Mouse (Mus musculus): ENCODE data around the gene Selenoi. TPM values are rescaled to one million over a fixed set of nuclear protein-coding genes. Genes with fewer than 3 reads are reported as not detected.

The Selenoi gene
- polyA plus RNA-seq, 1 experiment from 2014 or later, result 25.5 TPM

DNA sequence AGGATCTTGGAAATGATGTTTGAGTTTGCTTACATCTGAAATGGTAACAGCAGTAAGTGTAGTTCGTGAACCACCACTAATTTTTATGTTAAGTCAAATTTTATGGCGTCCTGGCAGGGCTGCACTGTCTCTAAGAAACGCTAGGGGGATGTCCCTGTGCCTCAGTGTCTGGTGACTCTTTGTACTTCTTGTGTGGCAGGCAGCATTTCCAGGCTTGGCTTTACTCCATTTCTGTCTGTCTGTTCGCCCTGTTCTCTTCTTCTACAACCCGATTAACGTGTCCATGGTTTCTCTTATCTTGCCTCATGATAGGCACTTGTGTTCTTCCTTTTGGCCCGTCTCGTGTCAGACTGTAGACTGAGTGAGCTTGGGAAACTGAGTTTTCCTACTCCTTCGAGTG lies 11.4 kb downstream of the Selenoi start:
- Histone ChIP-seq H3K4me1 (peaks cover 18% of the 10 kb centered on the region), H3K27ac (no peak overlapping the region), H3K4me2 (no peak overlapping the region), H3K9ac (no peak overlapping the region), H3K36me3 (replicated peaks) (no peaks in the 10 kb centered on the region; the same call in 1 of the 2 replicates), H3K4me3 (replicated peaks) (no peak overlapping the region), H3K9me3 (no peaks in the 10 kb centered on the region), H3K27me3 (no peaks in the 10 kb centered on the region)
- WGBS, result 70% methylated on average over 9 of the region's 9 CpGs
- no peak for ATAC-seq (ENCODE audit: low FRiP score)

GRCm38 (mm10) chr5:30245861-30246416 lies 13.6 kb downstream of the Selenoi start:
- Histone ChIP-seq H3K9ac (no peak overlapping the region), H3K27me3 (no peaks in the 10 kb centered on the region), H3K27ac (no peak overlapping the region), H3K4me1 (peaks cover 18% of the 10 kb centered on the region), H3K9me3 (no peaks in the 10 kb centered on the region), H3K4me2 (no peak overlapping the region), H3K4me3 (replicated peaks) (no peak overlapping the region), H3K36me3 (replicated peaks) (peaks cover 7% of the 10 kb centered on the region; the same call in 1 of the 2 replicates)
- no peak for ATAC-seq (ENCODE audit: low FRiP score)
- WGBS, result 97% methylated on average over 9 of the region's 9 CpGs

DNA sequence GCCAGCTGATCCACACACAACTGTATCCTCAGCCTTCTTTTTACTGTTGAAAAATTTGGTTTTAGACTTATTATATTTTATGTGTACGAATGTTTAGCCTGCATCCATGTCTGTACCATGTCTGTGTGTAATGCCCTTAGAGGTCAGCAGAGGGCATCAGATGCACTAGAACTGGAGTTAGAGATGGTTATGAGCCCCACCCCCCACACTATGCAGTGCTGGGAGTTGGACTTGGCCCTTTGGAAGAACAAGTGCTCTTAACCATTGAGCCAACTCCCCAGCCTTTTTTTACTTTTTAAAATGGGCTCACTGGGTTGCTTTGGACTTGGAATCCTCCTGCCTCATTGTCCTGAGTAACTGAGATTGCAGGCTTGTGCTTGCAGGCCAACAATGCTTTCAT lies 15.3 kb downstream of the Selenoi start:
- H3K9ac ChIP-seq, result no peak overlapping the region
- no peaks in the 10 kb centered on the region for H3K9me3 ChIP-seq
- no peak for ATAC-seq (ENCODE audit: low FRiP score)
- H3K27me3 ChIP-seq, result no peaks in the 10 kb centered on the region
- no peak overlapping the region for H3K27ac ChIP-seq
- no peak overlapping the region for H3K4me2 ChIP-seq
- H3K4me1 ChIP-seq, result peaks cover 14% of the 10 kb centered on the region
- no peak overlapping the region for H3K4me3 ChIP-seq (replicated peaks)
- 91% methylated on average over 1 of the region's 1 CpGs for WGBS
- peaks cover 12% of the 10 kb centered on the region; the same call in 1 of the 2 replicates for H3K36me3 ChIP-seq (replicated peaks)

- Histone ChIP-seq H3K4me1 (no peaks in the 10 kb centered on the region), H3K4me3 (replicated peaks) (no peak overlapping the region), H3K9ac (no peak overlapping the region), H3K4me2 (no peak overlapping the region), H3K9me3 (no peaks in the 10 kb centered on the region), H3K27ac (no peak overlapping the region), H3K36me3 (replicated peaks) (peaks cover 48% of the 10 kb centered on the region), H3K27me3 (no peaks in the 10 kb centered on the region)
- 92% methylated on average over 12 of the region's 12 CpGs for WGBS
- ATAC-seq (ENCODE audit: low FRiP score), result no peak
Observed at GRCm38 (mm10) chr5:30255567-30256354, 23.4 kb downstream of the Selenoi start.

GRCm38 (mm10) chr5:30258776-30259175 lies 26.4 kb downstream of the Selenoi start:
- Histone ChIP-seq H3K4me2 (no peak overlapping the region), H3K4me1 (no peaks in the 10 kb centered on the region), H3K27ac (no peak overlapping the region), H3K9ac (no peak overlapping the region), H3K4me3 (replicated peaks) (no peak overlapping the region), H3K36me3 (replicated peaks) (peaks cover 55% of the 10 kb centered on the region), H3K27me3 (no peaks in the 10 kb centered on the region), H3K9me3 (no peaks in the 10 kb centered on the region)
- ATAC-seq (ENCODE audit: low FRiP score), result no peak
- WGBS, result 96% methylated on average over 7 of the region's 7 CpGs

- H3K4me1 ChIP-seq, result no peaks in the 10 kb centered on the region
- H3K9me3 ChIP-seq, result no peaks in the 10 kb centered on the region
- H3K9ac ChIP-seq, result no peak overlapping the region
- WGBS, result 79% methylated on average over 11 of the region's 11 CpGs
- no peak overlapping the region for H3K27ac ChIP-seq
- ATAC-seq (ENCODE audit: low FRiP score), result no peak
- H3K27me3 ChIP-seq, result no peaks in the 10 kb centered on the region
- peaks cover 22% of the 10 kb centered on the region for H3K36me3 ChIP-seq (replicated peaks)
- H3K4me2 ChIP-seq, result no peak overlapping the region
- H3K4me3 ChIP-seq (replicated peaks), result no peak overlapping the region
Observed at GRCm38 (mm10) chr5:30270571-30271190, 38.3 kb downstream of the Selenoi start.

DNA sequence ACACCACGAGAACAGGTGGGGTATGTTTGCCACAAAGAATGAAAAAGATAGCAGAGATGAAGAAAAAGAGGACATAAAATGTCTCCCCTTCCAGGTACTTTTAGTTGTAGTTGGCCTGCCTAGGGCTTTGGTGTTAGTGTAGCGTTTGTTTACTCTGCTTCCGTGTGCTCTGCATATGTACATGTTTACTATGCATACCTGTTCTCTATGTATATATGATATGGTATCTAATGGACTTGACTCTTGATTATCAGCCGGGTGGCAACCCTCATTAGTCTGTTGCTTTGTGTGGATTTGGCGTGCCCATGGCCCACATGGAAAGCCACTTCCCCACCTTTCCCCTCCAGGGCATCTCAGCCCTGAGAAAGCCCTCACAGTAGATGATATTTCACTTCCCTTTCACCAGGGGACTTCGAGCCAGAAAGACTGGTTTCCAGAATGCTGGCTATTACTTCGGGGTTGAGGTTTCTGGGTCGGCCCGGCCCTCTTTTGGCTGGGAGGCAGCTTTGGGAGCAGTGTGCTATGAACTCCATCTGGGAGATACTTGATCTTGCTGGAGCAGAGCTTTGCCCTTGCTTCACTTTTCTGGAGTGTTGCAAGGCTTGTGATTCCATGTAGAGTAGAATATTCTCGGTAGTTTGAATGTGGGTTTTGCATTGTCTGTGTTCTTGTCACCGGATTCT lies 39.4 kb downstream of the Selenoi start:
- ATAC-seq (ENCODE audit: low FRiP score), result no peak
- Histone ChIP-seq H3K27ac (no peak overlapping the region), H3K4me2 (no peak overlapping the region), H3K4me1 (no peaks in the 10 kb centered on the region), H3K27me3 (no peaks in the 10 kb centered on the region), H3K9ac (no peak overlapping the region), H3K9me3 (no peaks in the 10 kb centered on the region), H3K4me3 (replicated peaks) (no peak overlapping the region), H3K36me3 (replicated peaks) (peaks cover 12% of the 10 kb centered on the region)
- WGBS, result 93% methylated on average over 11 of the region's 11 CpGs

DNA sequence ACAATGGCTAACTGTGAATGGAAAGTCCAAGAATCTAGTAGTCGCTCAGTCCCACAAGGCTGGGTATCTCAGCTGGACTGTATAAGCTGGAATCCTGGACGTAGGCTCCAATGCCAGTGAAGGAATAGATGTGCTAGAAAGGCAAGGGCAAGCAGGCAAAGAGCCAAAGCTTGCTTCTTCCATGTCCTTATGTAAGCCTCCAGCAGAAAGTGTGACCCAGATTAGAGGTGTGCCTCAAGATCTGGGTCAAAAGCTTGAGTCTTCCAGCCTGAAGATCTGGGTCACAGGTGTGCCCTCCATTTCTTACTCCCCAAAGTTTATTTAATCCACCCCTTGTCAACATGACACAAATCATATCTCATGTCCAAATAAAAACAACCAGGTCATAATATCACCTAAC lies 44.0 kb downstream of the Selenoi start:
- no peaks in the 10 kb centered on the region for H3K9me3 ChIP-seq
- no peak overlapping the region for H3K4me2 ChIP-seq
- peaks cover 4% of the 10 kb centered on the region for H3K4me1 ChIP-seq
- H3K9ac ChIP-seq, result no peak overlapping the region
- H3K27me3 ChIP-seq, result no peaks in the 10 kb centered on the region
- no peak for ATAC-seq (ENCODE audit: low FRiP score)
- H3K4me3 ChIP-seq (replicated peaks), result no peak overlapping the region
- no peak overlapping the region for H3K27ac ChIP-seq
- 91% methylated on average over 2 of the region's 2 CpGs for WGBS
- no peaks in the 10 kb centered on the region for H3K36me3 ChIP-seq (replicated peaks)

GRCm38 (mm10) chr5:30278952-30279351 lies 46.6 kb downstream of the Selenoi start:
- no peak overlapping the region for H3K4me3 ChIP-seq (replicated peaks)
- H3K4me2 ChIP-seq, result no peak overlapping the region
- ATAC-seq (ENCODE audit: low FRiP score), result no peak
- no peaks in the 10 kb centered on the region for H3K9me3 ChIP-seq
- no peak overlapping the region for H3K27ac ChIP-seq
- 90% methylated on average over 3 of the region's 3 CpGs for WGBS
- H3K27me3 ChIP-seq, result no peaks in the 10 kb centered on the region
- H3K9ac ChIP-seq, result no peak overlapping the region
- H3K36me3 ChIP-seq (replicated peaks), result no peaks in the 10 kb centered on the region
- H3K4me1 ChIP-seq, result peaks cover 4% of the 10 kb centered on the region

DNA sequence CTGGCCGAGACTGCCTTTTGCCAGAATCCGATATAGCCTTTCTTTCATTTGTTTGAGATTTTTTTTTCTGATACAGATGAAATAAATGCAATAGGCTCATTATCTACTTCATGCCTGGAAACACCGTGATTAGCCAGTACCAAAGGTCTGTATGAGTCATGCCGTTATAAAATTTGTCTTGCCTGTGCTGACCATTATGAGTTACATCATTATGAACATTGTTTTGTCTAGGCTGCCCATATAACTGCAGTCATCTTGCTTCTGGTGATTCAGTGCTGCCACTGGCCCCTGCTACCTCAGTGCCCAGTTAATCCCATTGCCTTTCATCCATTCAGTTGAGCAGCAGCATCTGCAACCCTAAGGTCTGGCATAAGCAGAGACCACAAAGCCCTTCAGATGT lies 47.1 kb downstream of the Selenoi start:
- no peak for ATAC-seq (ENCODE audit: low FRiP score)
- Histone ChIP-seq H3K9me3 (no peaks in the 10 kb centered on the region), H3K4me3 (replicated peaks) (no peak overlapping the region), H3K9ac (no peak overlapping the region), H3K27ac (no peak overlapping the region), H3K27me3 (no peaks in the 10 kb centered on the region), H3K4me1 (peaks cover 4% of the 10 kb centered on the region), H3K36me3 (replicated peaks) (no peaks in the 10 kb centered on the region), H3K4me2 (no peak overlapping the region)
- 85% methylated on average over 4 of the region's 4 CpGs for WGBS

- 40% methylated on average over 9 of the region's 9 CpGs for WGBS
- H3K27me3 ChIP-seq, result no peaks in the 10 kb centered on the region
- peaks cover 4% of the 10 kb centered on the region for H3K4me1 ChIP-seq
- H3K4me3 ChIP-seq (replicated peaks), result peak overlapping the region; percentile 50
- peak overlapping the region; percentile 69 for H3K4me2 ChIP-seq
- ATAC-seq (ENCODE audit: low FRiP score), result no peak
- H3K9ac ChIP-seq, result peak overlapping the region; percentile 57; the same call in 1 of the 2 replicates
- peaks cover 7% of the 10 kb centered on the region; the same call in 1 of the 2 replicates for H3K9me3 ChIP-seq
- no peak overlapping the region for H3K27ac ChIP-seq
- H3K36me3 ChIP-seq (replicated peaks), result no peaks in the 10 kb centered on the region
Observed at GRCm38 (mm10) chr5:30280864-30281263, 48.5 kb downstream of the Selenoi start.

GRCm38 (mm10) chr5:30281291-30281732 lies 48.9 kb downstream of the Selenoi start, which contains the start of gene Drc1:
TSS of gene Drc1 (plus strand) at chr5:30281388.
- Histone ChIP-seq H3K27ac (no peak within 1 kb of the TSS), H3K4me1 (peaks cover 4% of the 10 kb centered on the region), H3K9ac (peak within 1 kb of the TSS; percentile 57), H3K36me3 (replicated peaks) (no peaks in the 10 kb centered on the region), H3K4me3 (replicated peaks) (peak within 1 kb of the TSS; percentile 50), H3K27me3 (no peaks in the 10 kb centered on the region), H3K9me3 (peaks cover 7% of the 10 kb centered on the region; the same call in 1 of the 2 replicates), H3K4me2 (peak within 1 kb of the TSS; percentile 69)
- peak; percentile 93 for ATAC-seq (ENCODE audit: low FRiP score)
- 8% methylated on average over 25 of the region's 26 CpGs for WGBS
